Mouse (Mus musculus): ENCODE measurements around the gene Gm21903.
"Not testable (repeated sequence)": the region's sequence is repeated elsewhere in the genome, so short reads cannot be mapped to it uniquely, and the experiment has no call there.

Gene Gm21903

DNA sequence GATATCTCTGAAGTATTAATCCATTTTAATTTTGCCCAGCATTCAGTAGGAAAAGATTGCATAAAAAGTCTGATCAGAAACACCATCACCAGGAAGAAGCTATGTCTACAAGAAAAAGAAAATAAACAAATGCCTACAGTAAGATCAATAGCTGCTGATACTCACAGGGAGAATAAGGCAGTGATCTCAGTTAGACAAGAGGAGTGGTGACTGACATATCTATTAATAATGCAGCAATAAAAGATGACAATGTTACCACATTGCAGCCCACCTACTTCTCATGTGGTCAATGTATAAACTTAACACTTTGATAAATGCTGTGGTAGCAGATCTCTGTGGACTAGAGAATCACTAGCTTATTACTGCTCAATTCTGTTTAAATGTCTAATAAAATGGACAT is at the start of gene Gm21903:
Gm21903 (minus strand) TSS at position 101 of the 400 bp plus-strand sequence.
- no peak for DNase-seq (ENCODE audit: low spot score)

DNA sequence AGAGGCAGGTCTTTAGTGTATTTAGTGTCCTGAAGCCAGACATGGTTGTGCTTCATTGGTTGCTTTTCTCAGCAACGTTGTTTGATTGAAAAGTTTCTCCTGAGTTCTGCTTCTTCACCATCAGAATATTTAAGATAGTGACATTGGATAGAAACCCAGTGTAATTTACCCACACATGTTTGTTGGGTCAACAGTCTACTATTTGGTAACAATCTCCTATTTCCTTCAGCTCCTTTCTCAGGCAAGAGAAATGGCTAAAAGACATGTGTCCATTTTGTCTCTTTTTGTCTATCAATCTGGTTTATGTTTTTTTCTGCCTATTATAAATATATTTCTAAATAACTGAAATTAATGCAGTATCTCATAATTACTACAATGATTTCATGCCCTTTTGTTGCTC is 33.8 kb upstream of the Gm21903 start, which contains the start of gene Esp23:
Esp23 (minus strand) TSS at position 101 of the 400 bp plus-strand sequence.
- DNase-seq (ENCODE audit: low spot score) = no peak

DNA sequence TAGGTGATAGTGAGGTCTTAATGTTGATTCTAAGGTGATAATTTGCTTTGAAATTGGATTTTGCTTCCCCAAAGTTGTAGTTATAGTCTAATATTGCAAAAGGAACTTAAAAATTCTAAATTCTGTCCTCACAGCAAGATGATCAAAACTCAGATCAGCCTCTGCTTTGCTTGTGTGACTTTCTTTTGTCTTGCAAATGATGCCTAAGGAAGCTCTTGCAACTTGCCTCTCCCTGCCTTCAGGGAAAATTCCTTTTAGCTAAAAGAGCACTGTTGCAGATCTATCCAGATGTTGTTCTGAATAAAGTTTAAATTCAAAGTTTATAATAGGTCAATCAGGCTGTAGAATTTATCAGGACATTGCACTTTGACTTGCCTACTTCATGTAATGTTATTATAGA is 20.5 kb upstream of the Gm21903 start:
- DNase-seq (ENCODE audit: low spot score) = no peak

DNA sequence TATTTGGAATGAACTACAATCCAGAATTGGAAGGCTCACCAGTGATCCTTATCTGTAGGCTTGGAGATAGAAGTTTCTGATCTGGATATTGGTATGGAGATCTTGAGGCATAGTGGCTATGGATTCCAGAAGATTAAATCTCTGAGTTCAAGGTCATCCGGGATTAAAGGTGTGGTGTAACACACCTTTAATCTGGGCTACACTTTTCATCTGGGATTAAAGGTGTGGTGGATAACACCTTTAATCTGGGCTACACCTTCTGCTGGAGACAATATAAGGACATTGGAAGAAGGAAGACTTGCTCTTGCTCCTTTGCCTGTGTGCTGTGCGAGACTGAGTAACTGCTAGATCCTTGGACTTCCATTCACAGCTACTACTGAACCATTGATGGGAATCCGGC is 6.7 kb downstream of the Gm21903 start, which contains the start of gene Esp24:
Esp24 (plus strand) TSS at position 301 of the 400 bp plus-strand sequence.
- not testable (repeated sequence) for DNase-seq (ENCODE audit: low spot score)

GRCm38 (mm10) chr17:39017184-39017583 is 26.0 kb downstream of the Gm21903 start:
- DNase-seq (ENCODE audit: low spot score) = no peak

- no peak for DNase-seq (ENCODE audit: low spot score)
These were observed 32.2 kb downstream of the Gm21903 start for GRCm38 (mm10) chr17:39010675-39011638.

DNA sequence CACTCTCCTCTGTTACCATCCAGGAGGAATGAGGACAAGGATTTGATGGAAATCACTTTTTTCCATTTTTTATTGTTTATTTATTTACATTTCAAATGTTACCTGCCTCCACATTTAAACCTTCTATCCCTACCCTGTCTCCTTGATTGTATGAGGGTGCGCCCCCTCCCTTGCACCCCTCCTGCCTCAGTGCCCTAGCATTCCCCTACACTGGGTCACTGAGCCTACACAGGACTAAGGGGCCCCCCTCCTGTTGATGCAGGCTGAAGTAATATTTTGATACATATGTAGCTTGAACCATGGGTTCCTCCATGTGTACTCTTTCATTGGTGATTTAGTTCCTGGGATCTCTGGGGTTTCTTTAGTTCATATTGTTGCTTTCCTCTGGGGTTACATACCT is 33.3 kb downstream of the Gm21903 start:
- no peak for DNase-seq (ENCODE audit: low spot score)
